Mouse (Mus musculus) kidney, embryonic 14.5 days (tissue): ENCODE measurements at regions not wholly inside any gene's neighbourhood (a gene's known extent, or its start where the extent isn't known, plus 50 kb on each side); places are given as distances from the start of the nearest gene placed in this dataset.
A peak's percentile ranks its signal among the peaks of the same experiment; 100 is the strongest.

Experiments used
- ATAC-seq: fragments of 200-750 bp; cut with Nextera tagmentation; 2 replicates; pipeline ENCODE4 v1.8.0; 2017; ENCODE audit warnings: moderate number of reproducible peaks, mild to moderate bottlenecking, moderate TSS enrichment, moderate library complexity; ENCODE audit not compliant: low FRiP score, low TSS enrichment
- H3K27ac ChIP-seq: fragments of 300-500 bp; sonication (generic); 2 replicates; pipeline ENCODE4 v1.5.1; 2014; ENCODE audit warnings: low read depth, mild to moderate bottlenecking, low read length, moderate library complexity, mixed read lengths
- H3K27me3 ChIP-seq: fragments of 300-500 bp; sonication (generic); 2 replicates; pipeline ENCODE4 v1.6.1; 2014; ENCODE audit warnings: mild to moderate bottlenecking, low read length; ENCODE audit not compliant: control insufficient read depth, insufficient read depth
- H3K36me3 ChIP-seq: fragments of 300-500 bp; sonication (generic); 2 replicates; pipeline ENCODE4 v1.6.1; 2014; ENCODE audit warnings: low read length, mixed read lengths; ENCODE audit not compliant: control insufficient read depth, insufficient read depth
- H3K4me1 ChIP-seq: fragments of 300-500 bp; sonication (generic); 2 replicates; pipeline ENCODE4 v1.6.1; 2014; ENCODE audit warnings: low read length, mixed read lengths; ENCODE audit not compliant: control insufficient read depth, insufficient read depth
- H3K4me2 ChIP-seq: fragments of 300-500 bp; sonication (generic); replicated peaks from 2 replicates; pipeline ENCODE4 v1.6.1; 2014; ENCODE audit warnings: low read depth, mild to moderate bottlenecking, low read length
- H3K4me3 ChIP-seq: fragments of 300-500 bp; sonication (generic); 2 replicates; pipeline ENCODE4 v1.5.1; 2014; ENCODE audit warnings: mild to moderate bottlenecking, low read length
- H3K9ac ChIP-seq: fragments of 300-500 bp; sonication (generic); 2 replicates; pipeline ENCODE4 v1.6.1; 2014; ENCODE audit warnings: low read depth, mild to moderate bottlenecking, low read length, moderate library complexity
- H3K9me3 ChIP-seq: fragments of 300-500 bp; sonication (generic); 2 replicates; pipeline ENCODE4 v1.6.1; 2016; ENCODE audit warnings: low read length; ENCODE audit not compliant: control insufficient read depth
- WGBS: fragments of 180-500 bp; shearing (Covaris S2); extraction: QIAGEN DNeasy Blood & Tissue Kit; methylation state at CpG from one replicate; pipeline ENCODE4 v1.1.7; 2014; 5-methylcytosine and 5-hydroxymethylcytosine counted together

DNA sequence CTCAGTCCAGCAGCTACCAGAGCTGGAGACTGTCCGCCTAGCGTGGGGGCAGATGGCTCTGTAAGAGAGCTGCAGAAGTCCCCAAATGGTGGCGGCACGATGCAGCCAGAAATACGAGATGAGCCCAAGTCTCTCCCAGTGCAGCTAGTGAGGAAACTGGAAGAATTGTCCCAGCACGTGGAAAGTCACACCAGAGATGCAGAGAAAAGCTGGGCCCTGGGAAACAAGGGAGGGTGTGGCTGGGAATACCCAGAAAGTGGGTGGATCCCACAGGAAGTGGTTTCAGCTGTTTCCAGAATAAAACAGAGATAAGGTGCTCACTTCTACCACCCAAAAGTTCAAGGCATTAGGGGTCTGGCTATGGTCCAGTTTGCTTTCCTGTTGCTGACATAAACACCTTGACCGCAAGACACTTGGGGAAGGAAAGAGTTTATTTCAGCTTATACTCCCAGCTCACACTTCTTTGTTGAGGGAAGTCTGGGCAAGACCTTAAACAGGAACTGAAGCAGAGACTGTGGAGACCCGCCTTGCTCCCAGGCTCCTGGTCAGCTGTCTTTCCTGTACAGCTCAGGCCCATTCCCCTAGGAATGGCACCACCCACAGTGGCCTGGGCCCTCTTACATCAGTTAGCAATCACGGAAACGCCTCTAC is 184.5 kb upstream of the Jmjd1c start:
- Histone ChIP-seq H3K27ac (peak overlapping the region; percentile 47; the same call in 1 of the 2 replicates), H3K9ac (no peak overlapping the region), H3K4me2 (no peak overlapping the region), H3K36me3 (no peaks in the 10 kb centered on the region), H3K4me1 (peaks cover 30% of the 10 kb centered on the region), H3K27me3 (no peaks in the 10 kb centered on the region), H3K9me3 (no peaks in the 10 kb centered on the region), H3K4me3 (no peak overlapping the region)
- WGBS: 59% methylated on average over 10 of the region's 10 CpGs
- no peak for ATAC-seq

- Histone ChIP-seq H3K4me1 (peaks cover 30% of the 10 kb centered on the region), H3K27ac (no peak overlapping the region), H3K4me2 (no peak overlapping the region), H3K27me3 (no peaks in the 10 kb centered on the region), H3K9me3 (no peaks in the 10 kb centered on the region), H3K36me3 (no peaks in the 10 kb centered on the region), H3K4me3 (no peak overlapping the region), H3K9ac (no peak overlapping the region)
- WGBS: 89% methylated on average over 4 of the region's 4 CpGs
- no peak for ATAC-seq
These were observed 183.5 kb upstream of the Jmjd1c start for GRCm38 (mm10) chr10:66912440-66912839.

DNA sequence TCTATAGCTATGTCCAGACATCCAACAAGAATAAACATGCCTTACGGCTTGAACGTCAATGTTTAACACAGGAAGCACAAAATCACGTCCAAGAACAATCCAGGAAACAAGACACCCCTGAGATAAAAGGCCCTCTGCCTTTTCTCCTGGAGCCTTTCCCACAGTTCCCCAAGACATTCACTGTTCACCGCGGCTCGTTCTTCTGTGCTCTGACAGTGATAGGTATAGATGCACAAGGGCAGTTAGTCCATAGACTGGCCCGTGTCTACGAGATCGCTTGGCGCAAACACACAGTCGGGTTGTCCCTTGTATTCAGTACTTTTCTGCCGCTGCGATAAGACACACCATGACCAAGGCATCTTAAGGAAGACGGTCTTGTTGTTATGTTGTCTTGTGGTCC is 182.7 kb upstream of the Jmjd1c start:
- no peak for ATAC-seq
- Histone ChIP-seq H3K4me2 (no peak overlapping the region), H3K27me3 (no peaks in the 10 kb centered on the region), H3K27ac (no peak overlapping the region), H3K4me3 (no peak overlapping the region), H3K36me3 (no peaks in the 10 kb centered on the region), H3K9ac (no peak overlapping the region), H3K9me3 (no peaks in the 10 kb centered on the region), H3K4me1 (peaks cover 30% of the 10 kb centered on the region)
- 70% methylated on average over 14 of the region's 14 CpGs for WGBS

DNA sequence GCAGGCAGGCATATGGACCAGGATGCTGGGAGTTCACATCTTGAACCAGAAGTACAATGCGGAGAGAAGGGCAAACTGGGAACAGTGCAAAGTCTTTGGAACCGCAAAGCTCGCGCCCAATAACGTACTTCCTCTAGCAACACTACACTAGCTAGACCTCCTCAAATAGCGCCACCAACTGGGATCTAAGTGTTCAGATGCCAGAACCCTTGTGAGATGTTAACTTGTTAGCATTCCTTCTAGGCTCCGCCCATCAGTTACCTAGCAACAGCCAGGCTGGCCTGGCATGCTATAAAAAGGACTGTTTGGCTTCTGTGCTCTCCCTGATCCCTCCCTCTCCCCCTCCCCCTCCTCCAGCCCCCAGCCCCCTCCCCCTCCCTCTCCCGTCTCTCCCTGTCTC is 182.3 kb upstream of the Jmjd1c start:
- H3K27me3 ChIP-seq: no peaks in the 10 kb centered on the region
- H3K4me2 ChIP-seq: no peak overlapping the region
- no peak for ATAC-seq
- no peak overlapping the region for H3K9ac ChIP-seq
- H3K36me3 ChIP-seq: no peaks in the 10 kb centered on the region
- WGBS: 59% methylated on average over 7 of the region's 8 CpGs
- H3K9me3 ChIP-seq: no peaks in the 10 kb centered on the region
- peaks cover 30% of the 10 kb centered on the region for H3K4me1 ChIP-seq
- no peak overlapping the region for H3K4me3 ChIP-seq
- no peak overlapping the region for H3K27ac ChIP-seq

DNA sequence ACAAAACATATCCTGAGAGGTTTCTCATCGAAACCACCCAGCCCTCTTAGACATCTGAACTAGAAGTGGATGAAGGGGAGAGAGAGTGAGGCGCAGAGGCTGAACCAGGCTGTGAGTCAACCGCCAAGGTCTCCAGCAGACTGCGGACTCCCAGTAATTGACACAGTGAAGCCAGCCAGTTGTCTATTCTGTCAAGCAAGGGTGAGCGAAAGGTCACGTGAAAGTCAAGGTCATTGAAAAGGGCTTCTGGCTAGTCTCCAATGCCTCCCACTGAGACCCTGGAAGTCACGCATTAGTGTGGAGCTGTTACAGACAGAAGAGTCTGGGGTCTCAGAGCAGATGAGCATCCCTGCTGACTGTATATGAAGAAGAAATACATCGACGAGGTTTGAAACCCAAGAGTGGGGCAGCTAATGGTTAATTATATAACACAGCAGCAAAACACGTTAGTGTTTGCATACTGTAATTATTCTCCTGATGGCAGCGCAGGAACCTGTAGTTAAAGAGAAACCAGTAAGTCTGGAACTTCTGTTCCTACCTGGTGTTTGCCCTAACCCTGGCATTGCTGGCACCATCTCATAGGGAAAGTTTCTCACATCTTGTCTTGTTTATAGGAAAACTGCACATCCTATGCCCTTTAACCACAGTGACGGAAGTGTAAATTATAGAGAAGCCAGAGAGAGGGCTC is 181.5 kb upstream of the Jmjd1c start:
- no peaks in the 10 kb centered on the region for H3K9me3 ChIP-seq
- no peaks in the 10 kb centered on the region for H3K27me3 ChIP-seq
- H3K36me3 ChIP-seq: no peaks in the 10 kb centered on the region
- H3K4me1 ChIP-seq: peaks cover 30% of the 10 kb centered on the region
- peak; percentile 56; the same call in 1 of the 2 replicates for ATAC-seq
- 42% methylated on average over 12 of the region's 12 CpGs for WGBS
- no peak overlapping the region for H3K4me2 ChIP-seq
- no peak overlapping the region for H3K27ac ChIP-seq
- no peak overlapping the region for H3K9ac ChIP-seq
- H3K4me3 ChIP-seq: no peak overlapping the region

DNA sequence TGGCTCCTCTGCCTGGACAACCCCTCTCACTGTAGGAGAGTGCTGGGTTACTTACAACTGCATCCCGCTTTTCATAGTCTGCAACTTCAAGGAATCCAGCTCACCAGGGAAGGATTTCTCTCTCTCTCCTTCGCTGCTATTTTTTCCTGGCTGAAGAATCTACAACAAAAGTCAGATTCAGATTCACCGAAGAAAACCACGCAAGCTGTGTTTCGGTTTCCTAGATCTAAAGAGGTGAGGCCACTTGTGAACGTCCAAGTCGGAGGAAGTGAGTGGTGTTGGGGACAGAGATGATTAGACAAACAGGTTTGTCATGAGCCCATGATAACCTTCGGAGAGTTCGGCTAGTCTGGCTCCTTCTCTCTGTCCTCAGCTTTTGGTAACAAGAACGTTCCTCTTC is 180.1 kb upstream of the Jmjd1c start:
- peaks cover 33% of the 10 kb centered on the region for H3K4me1 ChIP-seq
- H3K36me3 ChIP-seq: no peaks in the 10 kb centered on the region
- H3K9me3 ChIP-seq: no peaks in the 10 kb centered on the region
- H3K9ac ChIP-seq: no peak overlapping the region
- no peaks in the 10 kb centered on the region for H3K27me3 ChIP-seq
- 72% methylated on average over 10 of the region's 10 CpGs for WGBS
- ATAC-seq: no peak
- H3K4me2 ChIP-seq: no peak overlapping the region
- H3K4me3 ChIP-seq: no peak overlapping the region
- H3K27ac ChIP-seq: no peak overlapping the region

DNA sequence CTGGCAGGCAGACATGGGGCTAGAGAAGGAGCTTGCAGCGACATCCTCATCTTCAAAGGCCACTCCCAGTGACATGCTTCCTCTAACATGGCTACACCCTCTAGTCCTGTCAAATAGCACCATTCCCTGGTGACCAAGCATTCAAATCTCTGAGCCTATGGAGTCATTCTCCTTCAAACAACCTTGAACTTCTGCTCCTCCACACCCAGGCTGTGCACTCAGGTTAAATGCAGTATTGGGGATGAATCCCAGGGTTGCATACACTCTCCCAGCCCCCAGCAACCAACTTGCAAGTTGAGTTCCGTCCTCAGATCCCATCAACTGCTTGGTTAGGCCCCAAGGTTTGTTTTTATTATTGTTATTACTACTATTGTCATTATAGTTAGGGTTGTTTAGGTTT is 178.2 kb upstream of the Jmjd1c start:
- no peaks in the 10 kb centered on the region for H3K9me3 ChIP-seq
- no peak overlapping the region for H3K4me3 ChIP-seq
- no peak overlapping the region for H3K4me2 ChIP-seq
- no peak overlapping the region for H3K27ac ChIP-seq
- no peak overlapping the region for H3K9ac ChIP-seq
- 87% methylated on average over 2 of the region's 2 CpGs for WGBS
- H3K27me3 ChIP-seq: no peaks in the 10 kb centered on the region
- H3K4me1 ChIP-seq: peaks cover 39% of the 10 kb centered on the region
- ATAC-seq: no peak
- no peaks in the 10 kb centered on the region for H3K36me3 ChIP-seq

DNA sequence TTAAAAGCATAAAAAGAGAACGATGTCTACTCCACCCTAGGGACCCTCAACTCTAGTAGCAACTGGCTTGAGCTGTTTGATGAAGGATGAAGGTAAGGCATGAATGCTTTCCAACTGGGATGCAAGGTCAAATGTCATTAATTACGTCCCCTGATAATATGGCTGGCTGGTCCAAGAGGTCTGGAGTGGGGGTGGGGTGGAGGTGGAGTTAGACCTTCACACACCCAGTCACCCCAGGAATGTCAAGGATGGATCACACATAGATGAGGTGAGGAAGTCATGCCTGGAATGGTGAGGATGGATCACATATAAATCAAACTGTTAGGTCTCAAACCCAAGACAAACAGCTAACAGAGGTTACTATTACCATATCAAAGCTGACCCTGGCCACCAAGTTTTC is 177.2 kb upstream of the Jmjd1c start:
- ATAC-seq: no peak
- 61% methylated on average over 2 of the region's 2 CpGs for WGBS
- H3K4me3 ChIP-seq: no peak overlapping the region
- H3K4me1 ChIP-seq: peaks cover 34% of the 10 kb centered on the region
- no peaks in the 10 kb centered on the region for H3K36me3 ChIP-seq
- no peak overlapping the region for H3K27ac ChIP-seq
- no peaks in the 10 kb centered on the region for H3K9me3 ChIP-seq
- no peaks in the 10 kb centered on the region for H3K27me3 ChIP-seq
- H3K9ac ChIP-seq: no peak overlapping the region
- H3K4me2 ChIP-seq: no peak overlapping the region

GRCm38 (mm10) chr10:66919953-66920760 is 175.8 kb upstream of the Jmjd1c start:
- H3K4me2 ChIP-seq: peak overlapping the region; percentile 45
- H3K27me3 ChIP-seq: no peaks in the 10 kb centered on the region
- ATAC-seq: peak; percentile 80
- H3K9ac ChIP-seq: no peak overlapping the region; the same call in 1 of the 2 replicates
- H3K4me3 ChIP-seq: peak overlapping the region; percentile 23
- WGBS: 2% methylated on average over 14 of the region's 14 CpGs
- H3K27ac ChIP-seq: peak overlapping the region; percentile 86
- H3K36me3 ChIP-seq: no peaks in the 10 kb centered on the region
- peaks cover 24% of the 10 kb centered on the region for H3K4me1 ChIP-seq
- H3K9me3 ChIP-seq: no peaks in the 10 kb centered on the region
